Mouse (Mus musculus): ENCODE data around the gene Fkbp2. TPM values are rescaled to one million over a fixed set of nuclear protein-coding genes. Genes with fewer than 3 reads are reported as not detected.

Fkbp2 gene
- polyA plus RNA-seq, 1 experiment from 2014 or later: 128 TPM

DNA sequence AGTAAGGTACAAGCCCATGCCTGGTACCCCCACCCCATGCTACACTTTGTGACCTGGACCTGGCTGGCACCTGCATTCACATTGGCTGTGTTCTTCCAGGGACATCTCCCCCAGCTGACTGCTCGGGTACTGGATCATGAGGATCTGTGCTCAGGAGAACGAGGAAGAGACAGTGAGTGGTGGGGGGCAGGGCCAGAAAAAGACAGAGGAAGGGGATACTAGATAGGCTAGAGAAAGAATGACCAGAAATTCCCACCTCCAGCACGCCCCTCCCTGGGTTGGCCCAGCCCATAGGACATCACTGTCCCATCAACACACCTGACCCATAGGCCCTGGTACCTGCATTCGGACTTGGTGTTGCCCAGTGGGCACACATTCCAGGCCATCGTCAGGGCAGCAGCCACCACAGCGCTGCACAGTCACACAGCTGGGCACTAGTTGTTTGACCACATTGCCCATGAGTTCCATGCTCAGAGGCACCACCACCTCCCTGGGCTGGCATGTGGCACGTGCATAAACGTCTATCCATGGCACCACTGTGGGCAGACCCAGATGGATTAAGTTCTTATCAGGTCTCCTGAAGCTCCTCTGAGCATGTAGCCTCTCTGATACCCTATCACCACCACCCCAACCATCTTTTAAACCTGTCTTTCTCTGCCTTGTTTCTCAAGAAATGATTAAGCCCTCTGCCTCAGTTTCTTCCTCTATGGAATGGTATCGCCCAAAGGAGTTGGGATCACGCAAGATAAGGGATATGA, 5.8 kb upstream of the Fkbp2 start:
- WGBS: 81% methylated on average over 10 of the region's 10 CpGs
- ATAC-seq (replicated peaks; ENCODE audit: low FRiP score, low read depth) (no peak), DNase-seq (ENCODE audit: low spot score) (no peak)
- Histone ChIP-seq H3K9ac (ENCODE audit: low read depth, low read length) (peak overlapping the region; percentile 86; the same call in 1 of the 2 replicates), H3K4me3 (replicated peaks; ENCODE audit: low read depth, low read length) (peak overlapping the region; percentile 82; the same call in 1 of the 2 replicates), H3K36me3 (ENCODE audit: insufficient read depth, low read length) (peaks cover 18% of the 10 kb centered on the region; the same call in 1 of the 2 replicates), H3K4me1 (replicated peaks; ENCODE audit: insufficient read depth, low read length) (peaks cover 12% of the 10 kb centered on the region), H3K9me3 (replicated peaks; ENCODE audit: low read length) (no peaks in the 10 kb centered on the region), H3K4me2 (ENCODE audit: low read length) (peak overlapping the region; percentile 87), H3K27me3 (ENCODE audit: insufficient read depth, low read length) (no peaks in the 10 kb centered on the region), H3K27ac (no peak overlapping the region)
- no peak for TF ChIP-seq CTCF (IDR thresholded peaks at IDR 0.05; ENCODE audit: low read depth)

DNA sequence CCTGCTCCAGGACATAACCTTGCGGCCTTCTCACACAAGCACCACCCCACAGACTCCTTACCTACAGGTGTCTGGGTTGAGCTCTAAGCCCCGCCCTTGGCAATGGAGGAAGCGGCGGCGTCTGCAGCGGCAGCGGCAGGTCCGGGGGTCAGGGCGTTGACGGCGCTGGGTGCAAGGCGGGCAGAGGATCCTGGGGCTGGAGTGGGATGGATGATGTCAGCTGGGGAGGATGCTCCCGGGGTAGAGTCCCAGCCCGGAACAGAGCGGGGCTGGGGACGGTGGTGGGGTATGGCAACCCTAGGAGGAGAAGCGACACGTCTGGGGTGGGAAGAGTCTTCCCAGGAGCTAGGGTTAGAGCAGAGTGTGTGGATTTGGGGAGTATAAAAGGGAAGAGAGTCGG, 5.0 kb upstream of the Fkbp2 start:
- Histone ChIP-seq H3K9ac (ENCODE audit: low read depth, low read length) (no peak overlapping the region), H3K4me3 (replicated peaks; ENCODE audit: low read depth, low read length) (no peak overlapping the region), H3K4me1 (replicated peaks; ENCODE audit: insufficient read depth, low read length) (peaks cover 12% of the 10 kb centered on the region), H3K36me3 (ENCODE audit: insufficient read depth, low read length) (peaks cover 18% of the 10 kb centered on the region; the same call in 1 of the 2 replicates), H3K9me3 (replicated peaks; ENCODE audit: low read length) (no peaks in the 10 kb centered on the region), H3K27me3 (ENCODE audit: insufficient read depth, low read length) (no peaks in the 10 kb centered on the region), H3K4me2 (ENCODE audit: low read length) (no peak overlapping the region), H3K27ac (no peak overlapping the region)
- 90% methylated on average over 19 of the region's 19 CpGs for WGBS
- DNase-seq (ENCODE audit: low spot score): no peak
- no peak for ATAC-seq (replicated peaks; ENCODE audit: low FRiP score, low read depth)
- no peak for TF ChIP-seq CTCF (IDR thresholded peaks at IDR 0.05; ENCODE audit: low read depth)

DNA sequence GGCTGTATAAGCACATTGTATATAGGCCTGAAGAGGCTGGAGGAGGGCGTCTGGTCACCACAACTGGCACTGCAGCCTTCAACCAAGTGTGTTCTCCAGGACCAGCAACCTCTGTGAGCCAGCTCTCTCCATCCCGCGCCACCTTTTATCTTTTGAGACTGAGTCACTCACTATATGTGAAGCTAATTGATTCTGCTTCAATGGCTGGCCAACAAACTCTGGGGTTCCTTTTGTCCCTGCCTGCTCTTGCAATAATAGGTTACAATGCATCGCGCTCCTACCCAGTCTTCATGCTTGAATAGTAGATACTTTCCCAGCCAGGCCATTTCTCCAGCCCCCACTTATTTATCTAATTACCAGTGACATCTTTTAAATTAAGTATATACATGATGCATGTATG, 3.3 kb upstream of the Fkbp2 start:
- Histone ChIP-seq H3K4me2 (ENCODE audit: low read length) (no peak overlapping the region), H3K9me3 (replicated peaks; ENCODE audit: low read length) (no peaks in the 10 kb centered on the region), H3K27me3 (ENCODE audit: insufficient read depth, low read length) (no peaks in the 10 kb centered on the region), H3K27ac (no peak overlapping the region), H3K4me3 (replicated peaks; ENCODE audit: low read depth, low read length) (no peak overlapping the region), H3K36me3 (ENCODE audit: insufficient read depth, low read length) (peaks cover 18% of the 10 kb centered on the region; the same call in 1 of the 2 replicates), H3K9ac (ENCODE audit: low read depth, low read length) (no peak overlapping the region), H3K4me1 (replicated peaks; ENCODE audit: insufficient read depth, low read length) (peaks cover 18% of the 10 kb centered on the region)
- WGBS: 93% methylated on average over 5 of the region's 5 CpGs
- DNase-seq (ENCODE audit: low spot score) (no peak), ATAC-seq (replicated peaks; ENCODE audit: low FRiP score, low read depth) (no peak)
- no peak for TF ChIP-seq CTCF (IDR thresholded peaks at IDR 0.05; ENCODE audit: low read depth)

DNA sequence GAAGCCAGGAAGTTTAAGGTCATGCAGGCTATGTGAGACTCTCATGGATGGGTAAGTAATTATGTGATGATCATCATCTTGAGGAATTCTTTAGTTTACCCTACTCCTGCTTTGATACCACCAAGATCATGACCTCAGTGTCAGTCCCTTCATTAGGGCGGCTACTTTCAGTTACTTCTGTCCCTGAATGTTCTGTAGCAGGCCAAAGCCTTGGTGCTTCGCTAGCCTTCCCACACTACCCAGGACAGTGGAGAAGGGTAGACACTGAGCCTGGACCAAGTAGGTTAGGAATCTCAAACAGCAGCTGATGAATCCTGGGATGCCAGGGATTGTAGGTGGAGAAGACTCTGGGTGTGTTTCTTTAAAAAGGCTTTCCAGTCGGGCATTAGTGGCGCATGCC, 1.2 kb upstream of the Fkbp2 start:
- no peak overlapping the region for H3K4me3 ChIP-seq (replicated peaks; ENCODE audit: low read depth, low read length)

DNA sequence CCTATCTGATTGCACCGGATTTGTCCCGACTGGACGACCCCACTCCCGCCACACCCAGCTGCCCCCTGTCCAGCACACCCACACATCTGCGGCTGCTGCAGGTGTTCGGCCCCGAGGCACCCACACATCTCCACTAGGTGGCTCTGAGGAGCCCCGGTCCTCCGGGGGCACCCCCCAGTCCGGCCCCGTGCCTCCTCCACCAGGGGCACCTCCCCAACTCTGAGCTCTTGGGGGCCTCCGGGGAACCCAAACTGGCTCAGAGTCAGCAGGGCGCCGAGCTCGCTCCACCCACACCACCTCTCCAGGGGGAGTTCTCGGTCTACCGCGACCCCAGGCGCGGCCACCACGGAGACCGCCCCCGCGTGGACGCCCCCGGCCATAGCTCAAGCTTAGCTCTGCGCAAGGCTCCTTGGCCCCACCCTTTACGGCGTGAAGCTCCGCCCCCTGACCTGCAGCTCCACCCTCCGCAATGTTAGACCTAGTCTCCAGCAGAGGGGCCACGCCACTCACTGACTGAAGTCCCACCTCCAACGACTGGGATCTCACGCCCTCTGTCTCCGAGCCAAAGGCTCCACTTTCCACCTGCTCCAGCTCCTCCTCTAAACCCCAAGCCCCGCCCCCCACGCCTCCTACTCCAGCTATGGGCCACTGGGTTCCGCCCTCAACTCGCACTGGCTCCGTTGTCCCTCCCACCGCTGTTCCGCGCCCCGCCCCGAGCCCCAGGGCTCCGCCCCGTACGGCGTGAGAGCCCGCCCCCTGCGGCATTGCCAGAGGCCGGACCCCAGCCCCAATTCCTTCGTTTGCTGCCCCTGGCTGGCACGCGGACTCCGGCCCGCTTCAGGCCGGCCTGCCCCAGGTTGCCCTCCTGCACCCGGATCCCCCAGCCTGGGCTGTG, 568 bp downstream of the Fkbp2 start:
- peaks cover 22% of the 10 kb centered on the region for H3K4me1 ChIP-seq (replicated peaks; ENCODE audit: insufficient read depth, low read length)
- H3K36me3 ChIP-seq (ENCODE audit: insufficient read depth, low read length): peaks cover 28% of the 10 kb centered on the region; the same call in 1 of the 2 replicates
- H3K9ac ChIP-seq (ENCODE audit: low read depth, low read length): peak overlapping the region; percentile 63
- peak overlapping the region; percentile 83 for H3K27ac ChIP-seq
- DNase-seq (ENCODE audit: low spot score): peak; percentile 99
- TF ChIP-seq CTCF (IDR thresholded peaks at IDR 0.05; ENCODE audit: low read depth): peak; percentile 79
- WGBS: under 1% methylated on average over 56 of the region's 59 CpGs
- H3K4me2 ChIP-seq (ENCODE audit: low read length): peak overlapping the region; percentile 70
- no peaks in the 10 kb centered on the region for H3K9me3 ChIP-seq (replicated peaks; ENCODE audit: low read length)
- H3K4me3 ChIP-seq (replicated peaks; ENCODE audit: low read depth, low read length): peak overlapping the region; percentile 46
- ATAC-seq (replicated peaks; ENCODE audit: low FRiP score, low read depth): peak; percentile 90
- no peaks in the 10 kb centered on the region for H3K27me3 ChIP-seq (ENCODE audit: insufficient read depth, low read length)

More for the DNA sequence above, 1.2 kb upstream of the Fkbp2 start:
- Histone ChIP-seq H3K9ac (ENCODE audit: low read depth, low read length) (no peak overlapping the region), H3K4me2 (ENCODE audit: low read length) (peak overlapping the region; percentile 67; the same call in 1 of the 2 replicates), H3K27ac (no peak overlapping the region), H3K27me3 (ENCODE audit: insufficient read depth, low read length) (no peaks in the 10 kb centered on the region), H3K4me1 (replicated peaks; ENCODE audit: insufficient read depth, low read length) (peaks cover 20% of the 10 kb centered on the region), H3K9me3 (replicated peaks; ENCODE audit: low read length) (no peaks in the 10 kb centered on the region), H3K36me3 (ENCODE audit: insufficient read depth, low read length) (peaks cover 32% of the 10 kb centered on the region; the same call in 1 of the 2 replicates)
- DNase-seq (ENCODE audit: low spot score): no peak
- TF ChIP-seq CTCF (IDR thresholded peaks at IDR 0.05; ENCODE audit: low read depth): no peak
- WGBS: 92% methylated on average over 4 of the region's 4 CpGs
- ATAC-seq (replicated peaks; ENCODE audit: low FRiP score, low read depth): no peak

DNA sequence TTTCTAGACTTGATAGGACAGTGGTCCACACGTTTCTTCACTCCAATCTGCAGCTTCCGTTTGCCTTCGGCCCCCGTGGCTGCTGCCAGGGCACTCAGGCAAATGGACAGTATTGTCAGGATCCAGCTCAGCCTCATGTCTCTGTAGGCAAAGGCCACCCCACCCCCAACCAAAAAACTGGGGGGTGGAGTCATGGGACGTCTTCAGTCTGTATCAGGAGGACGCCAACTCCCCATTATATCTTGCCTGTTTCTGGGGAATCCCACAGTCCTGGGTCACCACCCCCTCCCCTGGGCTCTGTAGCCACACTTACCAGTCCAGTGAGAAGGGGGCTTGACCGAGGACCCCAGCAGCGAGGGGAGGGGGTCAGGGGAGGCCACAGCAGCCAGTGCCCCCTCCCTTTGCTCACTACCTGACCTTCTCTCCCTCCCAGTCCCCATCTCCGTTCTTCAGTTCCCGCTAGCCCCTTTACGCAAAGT, 1.3 kb downstream of the Fkbp2 start:
- Histone ChIP-seq H3K4me1 (replicated peaks; ENCODE audit: insufficient read depth, low read length) (peaks cover 22% of the 10 kb centered on the region), H3K27ac (peak overlapping the region; percentile 75; the same call in 1 of the 2 replicates), H3K27me3 (ENCODE audit: insufficient read depth, low read length) (no peaks in the 10 kb centered on the region), H3K9ac (ENCODE audit: low read depth, low read length) (peak overlapping the region; percentile 63), H3K36me3 (ENCODE audit: insufficient read depth, low read length) (peaks cover 27% of the 10 kb centered on the region; the same call in 1 of the 2 replicates), H3K4me3 (replicated peaks; ENCODE audit: low read depth, low read length) (peak overlapping the region; percentile 46), H3K9me3 (replicated peaks; ENCODE audit: low read length) (no peaks in the 10 kb centered on the region), H3K4me2 (ENCODE audit: low read length) (peak overlapping the region; percentile 70)
- ATAC-seq (replicated peaks; ENCODE audit: low FRiP score, low read depth) (no peak), DNase-seq (ENCODE audit: low spot score) (peak; percentile 24)
- WGBS: 6% methylated on average over 11 of the region's 11 CpGs
- TF ChIP-seq CTCF (IDR thresholded peaks at IDR 0.05; ENCODE audit: low read depth): no peak
